Mouse (Mus musculus) heart, adult 2 months (tissue): ENCODE results near the gene Mettl27.

Experiments
- CTCF ChIP-seq: fragments of 200-600 bp; IDR thresholded peaks from 2 replicates; pipeline ENCODE4 v1.8.1; 2022; ENCODE audit warnings: antibody characterized with exemption, mild to moderate bottlenecking, moderate library complexity
- EP300 ChIP-seq: fragments of 200-500 bp; IDR thresholded peaks from 2 replicates; pipeline ENCODE4 v1.6.1; 2011; ENCODE audit warnings: low read depth, low read length, control low read depth; ENCODE audit not compliant: insufficient read depth
- POLR2A ChIP-seq: fragments of 200-500 bp; IDR thresholded peaks from 2 replicates; pipeline ENCODE4 v1.6.1; 2011; ENCODE audit warnings: mild to moderate bottlenecking, low read depth, low read length, control low read depth; ENCODE audit not compliant: insufficient read depth

DNA sequence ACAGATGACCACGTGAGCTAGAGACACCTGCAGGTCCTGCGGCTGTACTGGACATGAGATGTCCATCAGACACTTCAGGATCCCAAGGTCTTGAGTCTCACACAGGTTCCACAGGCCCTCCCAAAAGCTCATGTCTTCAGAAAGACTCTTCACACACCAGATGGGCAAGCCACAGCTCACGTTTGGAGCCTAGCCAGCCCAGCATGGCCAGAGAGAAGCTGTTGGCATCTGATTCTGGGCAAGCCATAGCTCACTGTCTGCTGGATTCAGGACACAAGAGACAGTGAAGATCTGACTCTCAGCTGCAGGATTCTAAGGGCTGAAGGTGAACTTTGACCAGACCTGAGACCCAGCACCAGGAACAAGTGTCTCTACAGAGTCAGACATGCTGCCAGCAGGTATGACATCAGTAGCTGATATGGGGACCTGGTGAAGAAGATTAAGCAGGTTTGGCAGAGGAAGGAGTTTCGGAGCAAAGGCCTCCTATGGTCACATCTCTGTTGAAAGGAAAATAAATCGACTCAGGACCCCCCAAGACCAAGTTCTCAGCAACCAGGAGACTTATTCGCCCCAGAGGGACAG, 12.0 kb upstream of the Mettl27 start:
- TF ChIP-seq EP300 (no peak), CTCF (no peak), POLR2A (no peak)
